Mouse (Mus musculus): ENCODE results near the gene Gm12355. TPM values are rescaled to one million over a fixed set of nuclear protein-coding genes. Genes with fewer than 3 reads are reported as not detected.
"Not testable (repeated sequence)": the region's sequence is repeated elsewhere in the genome, so short reads cannot be mapped to it uniquely, and the experiment has no call there.

Gm12355 gene
- polyA plus RNA-seq, 1 experiment from 2014 or later: 1.3 TPM

DNA sequence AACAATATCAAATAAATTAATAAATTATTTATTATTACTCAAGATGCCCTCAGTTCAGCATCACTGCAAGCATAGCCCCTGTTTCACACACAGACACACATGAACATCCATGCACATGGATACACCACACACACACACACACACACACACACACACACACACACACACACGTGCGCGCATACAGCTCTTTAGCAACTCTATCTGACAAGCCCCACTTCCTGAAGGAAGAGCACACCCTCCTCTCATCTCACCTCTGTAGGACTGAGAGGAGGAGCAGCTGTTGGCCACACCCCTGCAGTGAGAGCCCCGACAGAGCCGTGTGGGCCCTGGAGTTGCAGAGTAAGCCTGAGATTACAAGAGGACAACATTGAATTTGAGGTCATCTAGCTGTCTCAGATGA, 14.6 kb upstream of the Gm12355 start:
- Histone ChIP-seq H3K36me3 (ENCODE audit: poor library complexity, severe bottlenecking) (no peaks in the 10 kb centered on the region), H3K4me3 (no peak overlapping the region), H3K4me2 (no peak overlapping the region), H3K9me3 (replicated peaks) (no peaks in the 10 kb centered on the region), H3K4me1 (no peaks in the 10 kb centered on the region), H3K9ac (no peak overlapping the region), H3K27ac (no peak overlapping the region), H3K27me3 (no peaks in the 10 kb centered on the region; the same call in 1 of the 2 replicates)
- no peak for ATAC-seq
- 77% methylated on average over 5 of the region's 5 CpGs for WGBS

DNA sequence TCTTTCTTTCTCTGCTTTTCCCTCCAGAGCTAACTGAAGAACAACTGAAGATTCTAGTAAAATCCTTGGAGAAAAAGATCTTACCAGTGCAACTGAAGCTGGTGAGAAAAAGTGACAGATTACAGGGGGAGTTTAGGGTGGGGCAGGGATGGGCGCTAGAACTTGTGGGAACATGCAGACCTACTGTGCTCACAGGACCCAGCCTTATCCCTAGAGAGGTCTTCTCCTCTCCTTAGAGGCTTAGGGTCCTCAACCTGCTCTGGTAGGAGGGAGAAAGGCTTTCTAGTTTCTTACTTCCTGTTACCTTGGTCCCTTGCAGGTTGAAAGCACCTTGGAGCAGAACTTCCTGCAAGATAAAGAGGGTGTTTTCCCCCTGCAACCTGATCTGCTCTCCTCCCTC, 12.0 kb upstream of the Gm12355 start:
- H3K4me2 ChIP-seq: no peak overlapping the region
- no peak for ATAC-seq
- 89% methylated on average over 1 of the region's 1 CpGs for WGBS
- no peak overlapping the region for H3K4me3 ChIP-seq
- no peaks in the 10 kb centered on the region for H3K4me1 ChIP-seq
- H3K27me3 ChIP-seq: no peaks in the 10 kb centered on the region
- H3K27ac ChIP-seq: no peak overlapping the region
- no peaks in the 10 kb centered on the region for H3K36me3 ChIP-seq (ENCODE audit: poor library complexity, severe bottlenecking)
- H3K9ac ChIP-seq: no peak overlapping the region
- H3K9me3 ChIP-seq (replicated peaks): no peaks in the 10 kb centered on the region

DNA sequence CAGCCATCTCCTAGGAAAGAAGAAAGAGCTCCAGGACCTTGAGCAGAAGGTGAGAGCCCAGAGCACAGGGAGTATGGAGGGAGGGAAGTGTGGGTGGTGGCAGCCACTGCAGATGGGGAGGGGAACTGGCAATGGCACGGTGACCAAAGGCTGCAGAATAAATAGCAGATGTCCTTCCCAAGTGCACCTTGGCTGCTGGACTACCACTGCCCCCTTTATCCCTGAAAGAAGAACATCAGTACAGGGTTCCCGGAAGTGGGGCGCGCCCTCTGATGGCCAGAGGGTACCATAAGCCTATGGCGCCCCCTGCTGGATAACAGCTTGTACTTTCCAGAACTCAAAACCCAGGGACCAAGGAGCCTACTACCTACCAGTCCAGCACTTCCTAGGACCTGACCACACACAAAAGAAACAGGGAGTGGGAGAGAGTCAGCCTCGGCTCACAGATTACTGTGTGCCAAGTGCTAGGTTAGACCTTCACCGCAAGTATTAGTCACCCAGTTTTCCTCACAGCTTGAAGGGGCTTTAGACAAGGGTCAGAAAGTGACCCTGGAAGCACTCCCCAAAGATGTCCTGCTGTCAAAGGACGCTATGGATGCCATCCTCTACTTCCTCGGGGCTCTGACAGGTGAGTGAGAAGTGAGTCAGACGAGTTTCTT, 10.0 kb upstream of the Gm12355 start:
- not testable (repeated sequence) for H3K27me3 ChIP-seq; H3K36me3 ChIP-seq (ENCODE audit: poor library complexity, severe bottlenecking); H3K4me2 ChIP-seq; H3K4me1 ChIP-seq; H3K4me3 ChIP-seq; H3K9ac ChIP-seq; ATAC-seq; H3K27ac ChIP-seq; H3K9me3 ChIP-seq (replicated peaks)
- WGBS: 35% methylated on average over 10 of the region's 10 CpGs

DNA sequence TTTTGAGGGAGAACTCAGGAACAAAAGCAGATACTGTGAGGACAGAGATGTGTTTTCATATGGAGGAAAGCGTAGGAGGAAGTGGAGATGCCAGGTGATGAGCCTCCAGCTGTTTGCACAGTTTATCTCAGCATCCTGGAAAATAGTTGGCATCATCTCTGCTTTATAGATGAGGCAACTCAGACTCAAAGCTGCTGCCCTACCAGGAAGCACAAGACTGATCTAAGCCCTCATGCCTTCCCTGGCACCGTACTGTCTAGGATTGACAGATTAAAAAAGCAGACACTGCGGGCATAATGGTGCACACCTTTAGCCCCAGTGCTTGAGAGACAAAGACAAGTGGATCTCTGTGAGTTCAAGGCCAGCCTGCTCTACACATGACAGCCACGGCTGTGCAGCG, 5.2 kb upstream of the Gm12355 start:
- 87% methylated on average over 5 of the region's 5 CpGs for WGBS
- Histone ChIP-seq H3K36me3 (ENCODE audit: poor library complexity, severe bottlenecking) (no peaks in the 10 kb centered on the region), H3K27ac (no peak overlapping the region), H3K9me3 (replicated peaks) (no peaks in the 10 kb centered on the region), H3K27me3 (no peaks in the 10 kb centered on the region), H3K4me3 (no peak overlapping the region), H3K4me1 (no peaks in the 10 kb centered on the region), H3K9ac (no peak overlapping the region), H3K4me2 (no peak overlapping the region)
- no peak for ATAC-seq

GRCm38 (mm10) chr11:98628706-98629105, 3.2 kb upstream of the Gm12355 start:
- no peaks in the 10 kb centered on the region for H3K4me1 ChIP-seq
- H3K27me3 ChIP-seq: no peaks in the 10 kb centered on the region
- no peak overlapping the region for H3K9ac ChIP-seq
- H3K36me3 ChIP-seq (ENCODE audit: poor library complexity, severe bottlenecking): no peaks in the 10 kb centered on the region
- ATAC-seq: no peak
- no peak overlapping the region for H3K4me2 ChIP-seq
- WGBS: 97% methylated on average over 3 of the region's 3 CpGs
- no peak overlapping the region for H3K4me3 ChIP-seq
- H3K27ac ChIP-seq: no peak overlapping the region
- H3K9me3 ChIP-seq (replicated peaks): no peaks in the 10 kb centered on the region

GRCm38 (mm10) chr11:98624381-98624780, 1.1 kb downstream of the Gm12355 start:
- not testable (repeated sequence) for ATAC-seq; H3K4me3 ChIP-seq; H3K4me2 ChIP-seq; H3K9ac ChIP-seq; H3K27me3 ChIP-seq; H3K36me3 ChIP-seq (ENCODE audit: poor library complexity, severe bottlenecking); H3K4me1 ChIP-seq; H3K27ac ChIP-seq; H3K9me3 ChIP-seq (replicated peaks)
- 93% methylated on average over 2 of the region's 2 CpGs for WGBS

DNA sequence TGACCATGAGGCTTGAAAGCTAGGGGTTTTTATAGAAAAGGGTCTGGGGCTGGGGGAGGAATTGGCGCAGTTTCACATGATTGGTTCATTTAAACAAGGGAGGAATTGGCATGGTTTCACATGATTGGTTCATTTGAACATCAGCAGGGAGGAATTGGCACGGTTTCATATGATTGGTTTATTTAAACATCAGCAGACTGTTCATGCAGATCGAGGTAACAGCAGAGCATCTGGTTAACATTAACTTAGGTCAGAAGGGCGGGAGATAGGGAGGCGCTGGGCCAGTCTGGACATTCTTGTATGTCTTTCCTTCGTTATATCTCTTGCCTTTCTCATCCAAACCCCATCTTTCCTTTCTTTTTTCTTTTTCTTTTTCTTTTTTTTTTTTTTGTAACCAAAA, 1.5 kb downstream of the Gm12355 start:
- H3K9ac ChIP-seq; H3K4me3 ChIP-seq; H3K27me3 ChIP-seq; H3K4me1 ChIP-seq; H3K4me2 ChIP-seq; H3K9me3 ChIP-seq (replicated peaks); H3K36me3 ChIP-seq (ENCODE audit: poor library complexity, severe bottlenecking); ATAC-seq; H3K27ac ChIP-seq: not testable (repeated sequence)
- WGBS: 86% methylated on average over 6 of the region's 6 CpGs

- H3K27ac ChIP-seq: no peak overlapping the region
- H3K9ac ChIP-seq: no peak overlapping the region
- 94% methylated on average over 13 of the region's 13 CpGs for WGBS
- ATAC-seq: no peak
- H3K4me2 ChIP-seq: no peak overlapping the region
- no peaks in the 10 kb centered on the region for H3K36me3 ChIP-seq (ENCODE audit: poor library complexity, severe bottlenecking)
- no peaks in the 10 kb centered on the region for H3K4me1 ChIP-seq
- no peaks in the 10 kb centered on the region for H3K27me3 ChIP-seq
- no peak overlapping the region for H3K4me3 ChIP-seq
- peaks cover 8% of the 10 kb centered on the region; the same call in 1 of the 2 replicates for H3K9me3 ChIP-seq (replicated peaks)
Measured at GRCm38 (mm10) chr11:98620791-98621190, 4.7 kb downstream of the Gm12355 start.

GRCm38 (mm10) chr11:98606763-98607162, 18.7 kb downstream of the Gm12355 start:
- H3K36me3 ChIP-seq (ENCODE audit: poor library complexity, severe bottlenecking): no peaks in the 10 kb centered on the region
- ATAC-seq: no peak
- H3K4me1 ChIP-seq: peaks cover 5% of the 10 kb centered on the region; the same call in 1 of the 2 replicates
- no peak overlapping the region for H3K9ac ChIP-seq
- H3K4me2 ChIP-seq: no peak overlapping the region
- WGBS: 6% methylated on average over 3 of the region's 3 CpGs
- no peak overlapping the region for H3K27ac ChIP-seq
- no peak overlapping the region for H3K4me3 ChIP-seq
- no peaks in the 10 kb centered on the region for H3K9me3 ChIP-seq (replicated peaks)
- H3K27me3 ChIP-seq: peaks cover 12% of the 10 kb centered on the region

DNA sequence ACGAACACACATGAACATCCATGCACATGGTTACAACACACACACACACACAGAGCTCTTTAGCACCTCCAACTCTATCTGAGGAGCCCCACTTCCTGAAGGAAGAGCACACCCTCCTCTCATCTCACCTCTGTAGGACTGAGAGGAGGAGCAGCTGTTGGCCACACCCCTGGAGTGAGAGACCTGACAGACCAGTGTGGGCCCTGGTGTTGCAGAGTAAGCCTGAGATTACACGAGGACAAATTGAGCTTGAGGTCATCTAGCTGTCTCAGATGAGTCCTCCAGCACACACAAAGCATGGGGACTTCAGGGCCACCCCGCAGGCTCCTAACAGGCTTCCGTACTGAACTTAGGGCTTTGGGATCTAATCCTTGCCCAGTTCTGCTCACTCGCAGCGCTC, 20.6 kb downstream of the Gm12355 start:
- H3K4me3 ChIP-seq; ATAC-seq; H3K27ac ChIP-seq; H3K9me3 ChIP-seq (replicated peaks); H3K4me1 ChIP-seq; H3K4me2 ChIP-seq; H3K36me3 ChIP-seq (ENCODE audit: poor library complexity, severe bottlenecking); H3K9ac ChIP-seq: not testable (repeated sequence)
- H3K27me3 ChIP-seq: peaks cover 23% of the 10 kb centered on the region
- WGBS: 72% methylated on average over 6 of the region's 6 CpGs

- Histone ChIP-seq H3K4me1 (peaks cover 8% of the 10 kb centered on the region; the same call in 1 of the 2 replicates), H3K9ac (no peak overlapping the region), H3K27ac (no peak overlapping the region), H3K36me3 (ENCODE audit: poor library complexity, severe bottlenecking) (no peaks in the 10 kb centered on the region), H3K4me3 (no peak overlapping the region), H3K4me2 (no peak overlapping the region), H3K27me3 (peaks cover 24% of the 10 kb centered on the region), H3K9me3 (replicated peaks) (no peaks in the 10 kb centered on the region)
- no peak for ATAC-seq
- 77% methylated on average over 2 of the region's 2 CpGs for WGBS
Measured at GRCm38 (mm10) chr11:98603953-98604352, 21.5 kb downstream of the Gm12355 start.

DNA sequence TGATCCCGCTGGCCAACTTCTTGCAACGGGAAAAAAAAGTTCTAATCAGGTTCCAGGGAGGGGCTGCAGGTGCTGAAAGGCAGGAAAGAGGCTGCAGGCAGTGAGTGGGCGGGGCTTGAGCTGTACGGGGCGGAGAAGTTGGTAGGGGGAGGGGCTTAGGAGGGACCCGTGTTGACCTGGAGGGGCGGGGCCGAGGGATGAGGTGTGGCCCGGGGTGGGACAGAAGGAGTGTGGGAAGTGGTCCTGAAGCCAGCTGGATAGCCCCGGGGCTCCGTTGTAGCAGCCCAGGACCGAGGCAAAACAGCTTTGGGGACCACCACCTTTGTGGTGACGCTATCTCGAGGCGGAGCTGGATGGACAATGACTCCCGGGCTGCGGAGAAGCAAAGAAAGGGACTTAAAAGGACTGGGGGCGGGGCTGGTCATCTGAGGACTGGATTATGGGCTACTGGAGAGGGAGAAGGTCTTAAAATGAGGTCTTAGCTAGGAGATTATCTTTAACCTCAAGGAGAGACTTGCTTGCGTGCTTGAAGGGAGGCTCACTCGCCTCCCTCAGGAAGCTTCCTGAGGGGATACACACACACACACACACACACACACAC, 23.3 kb downstream of the Gm12355 start:
- H3K4me3 ChIP-seq: peak overlapping the region; percentile 23
- H3K4me2 ChIP-seq: peak overlapping the region; percentile 54
- H3K27me3 ChIP-seq: peaks cover 35% of the 10 kb centered on the region
- H3K9me3 ChIP-seq (replicated peaks): no peaks in the 10 kb centered on the region
- 1% methylated on average over 19 of the region's 20 CpGs for WGBS
- H3K4me1 ChIP-seq: peaks cover 10% of the 10 kb centered on the region; the same call in 1 of the 2 replicates
- no peaks in the 10 kb centered on the region for H3K36me3 ChIP-seq (ENCODE audit: poor library complexity, severe bottlenecking)
- no peak overlapping the region for H3K9ac ChIP-seq
- H3K27ac ChIP-seq: no peak overlapping the region
- ATAC-seq: no peak

DNA sequence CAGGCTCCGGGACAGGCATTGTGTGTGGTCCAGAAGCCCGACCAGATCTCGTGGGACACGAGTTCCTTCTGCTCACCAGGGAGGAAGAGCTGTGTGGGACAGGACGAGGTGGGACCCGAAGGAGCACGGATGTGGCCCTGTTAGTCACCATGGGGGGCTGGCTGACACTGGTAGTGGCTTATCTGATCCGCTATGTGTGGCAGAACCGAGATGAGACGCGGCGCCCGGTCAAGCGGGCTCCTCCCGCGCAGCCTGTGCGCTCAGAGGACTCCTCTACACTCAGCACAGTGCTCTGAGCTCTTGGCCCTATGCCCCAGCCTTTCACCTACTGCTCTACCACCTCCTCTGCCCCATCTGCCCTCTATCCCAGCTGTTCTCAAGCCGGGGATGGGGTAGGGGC, 26.2 kb downstream of the Gm12355 start:
- Histone ChIP-seq H3K4me3 (no peak overlapping the region), H3K27ac (no peak overlapping the region), H3K27me3 (peaks cover 35% of the 10 kb centered on the region), H3K4me1 (peaks cover 10% of the 10 kb centered on the region; the same call in 1 of the 2 replicates), H3K4me2 (peak overlapping the region; percentile 24), H3K9ac (0 out of 2 replicates have a peak overlapping the region, but pooled peaks have one; percentile 16), H3K9me3 (replicated peaks) (no peaks in the 10 kb centered on the region), H3K36me3 (ENCODE audit: poor library complexity, severe bottlenecking) (no peaks in the 10 kb centered on the region)
- ATAC-seq: no peak
- WGBS: 42% methylated on average over 18 of the region's 18 CpGs
